Mouse (Mus musculus) brain, embryonic 14.5 days (tissue): ENCODE measurements around the gene Kcnip1.

ENCODE experiments used
- CTCF ChIP-seq: fragments of 200-500 bp; IDR thresholded peaks from 2 replicates; pipeline ENCODE4 v1.5.1; 2012; ENCODE audit warnings: inconsistent platforms, mild to moderate bottlenecking, moderate library complexity, borderline replicate concordance; ENCODE audit not compliant: insufficient read depth, insufficient read length; ENCODE audit errors: extremely low read depth
- POLR2A ChIP-seq: fragments of 200-500 bp; IDR thresholded peaks from 2 replicates; pipeline ENCODE4 v1.6.1; 2012; ENCODE audit warnings: mild to moderate bottlenecking, inconsistent platforms, borderline replicate concordance; ENCODE audit not compliant: poor library complexity, insufficient read depth, insufficient read length, severe bottlenecking; ENCODE audit errors: extremely low read depth

- no peak for TF ChIP-seq CTCF
- no peak for TF ChIP-seq POLR2A
Measured at GRCm38 (mm10) chr11:34002593-34002965, 9.6 kb upstream of the Kcnip1 start.
